20 mouse cellular contexts compared by ENCODE assay signal in genomic region chr6:124817563-124817962, GRCm38 (mm10). TPM values are rescaled to one million over a fixed set of nuclear protein-coding genes. Genes with fewer than 3 reads are reported as not detected.
DNase-seq lines count a peak whose midpoint lies in the region; ATAC-seq and TF ChIP-seq lines count a peak whose summit lies in the region.
"Had no signal": no experiment of that assay in that cellular context is flagged by ENCODE, and none has a peak within 500 bp of the region (broad histone marks: within the 10 kb centered on the region; RNA-seq: fewer than 3 reads in every experiment).

No protein-coding gene starts in this region.

- no peaks in the 10 kb centered on the region for H3K27me3 ChIP-seq in megakaryocyte, embryonic 14.5 days (replicated peaks)
- H3K27me3 ChIP-seq: forebrain, embryonic 13.5 days; heart, embryonic 12.5 days; hindbrain, embryonic 15.5 days had no signal

- TF ChIP-seq CTCF in bone marrow, adult 2 months (IDR thresholded peaks at IDR 0.05; ENCODE audit: control insufficient read depth, insufficient read depth, low read length) = no peak

- H3K4me3 ChIP-seq in megakaryocyte, embryonic 14.5 days (replicated peaks) = peak overlapping the region; percentile 40
- H3K4me3 ChIP-seq in bone marrow, adult 2 months (replicated peaks; ENCODE audit: control insufficient read depth, low read depth, low read length) = peak overlapping the region; percentile 14
- H3K4me3 ChIP-seq: forebrain, embryonic 13.5 days; heart, adult 2 months; heart, embryonic 12.5 days; hindbrain, embryonic 10.5 days; hindbrain, embryonic 15.5 days had no signal

- no peak for TF ChIP-seq POLR2A in bone marrow, adult 2 months (IDR thresholded peaks at IDR 0.05; ENCODE audit: borderline replicate concordance, control insufficient read depth, low read depth, low read length)

- H3K27ac ChIP-seq in bone marrow, adult 2 months (ENCODE audit: control insufficient read depth, insufficient read depth, low read depth, low read length, poor library complexity) = peak overlapping the region; percentile 32; the same call in 1 of the 2 replicates
- H3K27ac ChIP-seq: forebrain, embryonic 13.5 days; heart, adult 2 months; hindbrain, embryonic 10.5 days; hindbrain, embryonic 15.5 days had no signal

- peaks cover 46% of the 10 kb centered on the region for H3K4me1 ChIP-seq in megakaryocyte, embryonic 14.5 days
- H3K4me1 ChIP-seq in bone marrow, adult 2 months (ENCODE audit: control insufficient read depth, insufficient read depth, low read length) = peaks cover 5% of the 10 kb centered on the region

- peak; percentile 27 for DNase-seq in cerebellum, adult 11-12 months
- no peak for DNase-seq in cerebellum, adult 9-10 months
- DNase-seq in heart, adult 11 months = peak; percentile 88
- no peak for DNase-seq in heart, adult 8-10 months (ENCODE audit: low spot score)
- DNase-seq in retina, postnatal 1 day = no peak
- DNase-seq: adrenal gland, adult 8-10 months; adrenal gland, postnatal 36 days; B cell, adult 2 months; cerebellum, postnatal 25 days; gastrocnemius, postnatal 10 days had no signal

- WGBS in bone marrow, adult 2 months = 70% methylated on average over 8 of the region's 8 CpGs

- no peak for ATAC-seq in megakaryocyte, adult 5-6 weeks (ENCODE audit: poor library complexity, severe bottlenecking)
- ATAC-seq: CD4-positive, CD25-positive, alpha-beta regulatory T cell, adult 4 months; forebrain, embryonic 13.5 days had no signal

- H3K36me3 ChIP-seq in megakaryocyte, embryonic 14.5 days (replicated peaks; ENCODE audit: low read length) = peaks cover 88% of the 10 kb centered on the region

- no peaks in the 10 kb centered on the region for H3K9me3 ChIP-seq in megakaryocyte, embryonic 14.5 days
- H3K9me3 ChIP-seq: forebrain, embryonic 13.5 days; G1E; heart, embryonic 12.5 days; hindbrain, embryonic 10.5 days; hindbrain, embryonic 15.5 days had no signal

RNA-seq across cellular contexts. Expression of gene Tpi1, which starts 3.5 kb away (rescaled TPM):
- 1,000 to 10,000 TPM in 1 of 4 experiments, 100 to 1,000 TPM in 3; 893 to 1,022 (median 969) TPM for total RNA-seq in heart, adult 8-10 months (2022)
- 74.5 and 552 TPM in 2 replicates for polyA plus RNA-seq in megakaryocyte, embryonic 14.5 days (2012; ENCODE audit: insufficient read depth, low replicate concordance)
- total RNA-seq in megakaryocyte, adult 5-6 weeks (2015) = 134 and 144 TPM in 2 replicates
- total RNA-seq in megakaryocyte, adult 5-6 weeks (2017) = 93.8 and 113 TPM in 2 replicates
- polyA plus RNA-seq in bone marrow, adult 2 months (2011; ENCODE audit: insufficient read depth, insufficient read length, low replicate concordance, missing spikeins) = 97.5 and 152 TPM in 2 replicates

RNA-seq across cellular contexts. Expression of gene Spsb2, which starts 9.1 kb away (rescaled TPM):
- 1 to 10 TPM; 2.0 to 5.8 (median 3.2) TPM for total RNA-seq in heart, adult 8-10 months (2022)
- 42.5 and 52.2 TPM in 2 replicates for polyA plus RNA-seq in megakaryocyte, embryonic 14.5 days (2012; ENCODE audit: insufficient read depth, low replicate concordance)
- 5.1 and 8.0 TPM in 2 replicates for total RNA-seq in megakaryocyte, adult 5-6 weeks (2015)
- total RNA-seq in megakaryocyte, adult 5-6 weeks (2017) = 10.3 and 14.0 TPM in 2 replicates
- 4.9 and 7.3 TPM in 2 replicates for polyA plus RNA-seq in bone marrow, adult 2 months (2011; ENCODE audit: insufficient read depth, insufficient read length, low replicate concordance, missing spikeins)

RNA-seq across cellular contexts. Expression of gene Usp5, which starts 11.7 kb away (rescaled TPM):
- total RNA-seq in heart, adult 8-10 months (2022) = 10 to 100 TPM; 72.5 to 79.7 (median 75.8) TPM
- polyA plus RNA-seq in megakaryocyte, embryonic 14.5 days (2012; ENCODE audit: insufficient read depth, low replicate concordance) = 35.1 and 61.7 TPM in 2 replicates
- total RNA-seq in megakaryocyte, adult 5-6 weeks (2015) = 31.8 and 32.7 TPM in 2 replicates
- total RNA-seq in megakaryocyte, adult 5-6 weeks (2017) = 56.3 and 58.5 TPM in 2 replicates
- 44.1 and 53.9 TPM in 2 replicates for polyA plus RNA-seq in bone marrow, adult 2 months (2011; ENCODE audit: insufficient read depth, insufficient read length, low replicate concordance, missing spikeins)

RNA-seq across cellular contexts. Expression of gene Cdca3, which starts 11.8 kb away (rescaled TPM):
- 1 to 10 TPM in 1 of 4 experiments, under 1 TPM in 3; 0.14 to 1.4 (median 0.40) TPM for total RNA-seq in heart, adult 8-10 months (2022)
- polyA plus RNA-seq in megakaryocyte, embryonic 14.5 days (2012; ENCODE audit: insufficient read depth, low replicate concordance) = 27.2 and 32.4 TPM in 2 replicates
- 160 and 180 TPM in 2 replicates for total RNA-seq in megakaryocyte, adult 5-6 weeks (2015)
- total RNA-seq in megakaryocyte, adult 5-6 weeks (2017) = 168 and 185 TPM in 2 replicates
- polyA plus RNA-seq in bone marrow, adult 2 months (2011; ENCODE audit: insufficient read depth, insufficient read length, low replicate concordance, missing spikeins) = 131 and 148 TPM in 2 replicates

RNA-seq across cellular contexts. Expression of gene Gnb3, which starts 22.5 kb away (rescaled TPM):
- 10 to 100 TPM; 11.6 to 18.4 (median 16.7) TPM for total RNA-seq in heart, adult 8-10 months (2022)
- not detected in 2 replicates for polyA plus RNA-seq in megakaryocyte, embryonic 14.5 days (2012; ENCODE audit: insufficient read depth, low replicate concordance)
- total RNA-seq in megakaryocyte, adult 5-6 weeks (2015) = not detected in 2 replicates
- total RNA-seq in megakaryocyte, adult 5-6 weeks (2017) = not detected in 2 replicates
- 3.3 TPM in 1 of 2 replicates, not detected in the other for polyA plus RNA-seq in bone marrow, adult 2 months (2011; ENCODE audit: insufficient read depth, insufficient read length, low replicate concordance, missing spikeins)
- polyA plus RNA-seq: CD4-positive, CD25-positive, alpha-beta regulatory T cell, adult 4 months; G1E had no signal

Comparison
In these comparisons a context has a peak if more than half of its experiments do, and no peak if none do; other contexts are left out.
1. DNase-seq: peak in cerebellum, adult 11-12 months (single experiment) and heart, adult 11 months (single experiment); none in cerebellum, adult 9-10 months (single experiment), heart, adult 8-10 months (single experiment) and retina, postnatal 1 day (single experiment).
2. RNA of gene Tpi1, which starts 3.5 kb away (total RNA-seq): 893 to 1,022 TPM in heart, adult 8-10 months; 93.8 to 144 TPM in megakaryocyte, adult 5-6 weeks; every median in the first group is over 4 times any median in the second.